Mouse (Mus musculus): Measurements from ENCODE around the gene Hs3st4.

Gene Hs3st4

DNA sequence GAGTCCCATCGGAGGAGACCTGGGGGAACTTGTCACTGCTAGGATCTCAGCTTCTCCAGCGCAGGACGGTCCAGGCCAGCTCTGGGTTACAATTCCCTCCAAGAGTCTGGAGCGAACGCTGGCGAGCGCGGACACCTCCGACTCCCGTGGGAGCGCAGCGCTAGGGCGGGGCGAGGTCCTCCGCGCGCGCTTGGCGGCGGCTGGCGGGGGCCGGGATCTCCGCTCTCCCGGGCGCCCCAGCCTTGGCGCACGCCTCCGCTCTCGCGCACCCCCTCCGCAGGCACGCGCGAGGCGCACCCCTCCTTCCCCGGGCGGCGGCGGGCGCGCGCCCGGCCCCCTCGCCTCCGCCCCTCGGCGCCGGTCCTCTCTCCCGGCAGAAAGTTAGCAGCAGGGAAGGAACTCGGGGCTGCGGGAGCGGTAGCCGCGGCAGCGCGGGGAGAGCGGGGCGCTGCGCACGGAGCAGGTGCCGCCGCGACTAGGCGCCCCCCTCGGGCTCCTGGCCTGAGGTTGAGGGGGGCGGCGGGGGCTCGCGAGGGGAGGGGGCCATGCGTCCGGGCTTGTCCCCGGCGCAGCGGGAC lies at the start of gene Hs3st4:
Gene Hs3st4 (plus strand): TSS at position 409 of the 578 bp plus-strand sequence.
- in situ Hi-C loops (cut with MboI, MseI), result no loop called here

DNA sequence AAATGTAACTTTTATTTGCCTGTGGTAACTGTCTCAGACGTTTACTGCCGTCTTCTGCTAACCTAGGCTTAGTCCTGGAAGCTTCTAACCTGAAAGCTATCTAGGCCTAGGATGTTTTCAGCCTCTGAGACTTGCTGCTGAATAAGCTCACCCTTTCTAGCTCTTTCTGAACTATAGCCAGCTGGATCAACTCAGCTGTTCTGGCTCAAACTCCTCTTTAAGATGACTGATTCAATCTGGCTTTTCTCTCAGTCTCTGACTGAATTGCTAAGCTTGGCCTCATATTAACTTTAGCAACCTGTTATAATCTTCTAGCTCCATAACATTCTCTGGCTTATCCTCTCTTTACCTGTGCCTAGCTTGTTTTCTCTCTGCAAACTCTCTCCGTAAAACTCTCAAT lies 35.8 kb upstream of the Hs3st4 start:
- in situ Hi-C loops (cut with MboI, MseI), result no loop called here

DNA sequence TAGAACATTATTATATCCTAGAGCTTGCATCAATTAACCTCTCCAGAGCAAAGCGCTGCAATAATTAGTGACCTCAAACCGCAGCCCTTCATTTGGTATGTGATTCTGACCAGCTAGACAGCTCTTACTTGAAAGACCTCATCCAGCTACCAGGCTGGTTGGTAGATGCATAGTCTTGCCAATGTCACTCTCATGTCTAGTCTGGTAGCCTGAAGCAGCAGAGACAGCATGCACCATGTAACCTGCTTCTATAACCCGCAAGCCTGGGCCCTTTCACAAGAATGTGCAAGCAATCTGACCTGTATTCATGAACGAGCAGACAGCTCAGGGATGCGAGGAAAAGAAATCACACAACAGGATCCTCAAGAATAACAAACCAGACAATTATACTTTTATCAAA lies 19.6 kb upstream of the Hs3st4 start:
- in situ Hi-C loops (cut with MboI, MseI), result no loop called here

DNA sequence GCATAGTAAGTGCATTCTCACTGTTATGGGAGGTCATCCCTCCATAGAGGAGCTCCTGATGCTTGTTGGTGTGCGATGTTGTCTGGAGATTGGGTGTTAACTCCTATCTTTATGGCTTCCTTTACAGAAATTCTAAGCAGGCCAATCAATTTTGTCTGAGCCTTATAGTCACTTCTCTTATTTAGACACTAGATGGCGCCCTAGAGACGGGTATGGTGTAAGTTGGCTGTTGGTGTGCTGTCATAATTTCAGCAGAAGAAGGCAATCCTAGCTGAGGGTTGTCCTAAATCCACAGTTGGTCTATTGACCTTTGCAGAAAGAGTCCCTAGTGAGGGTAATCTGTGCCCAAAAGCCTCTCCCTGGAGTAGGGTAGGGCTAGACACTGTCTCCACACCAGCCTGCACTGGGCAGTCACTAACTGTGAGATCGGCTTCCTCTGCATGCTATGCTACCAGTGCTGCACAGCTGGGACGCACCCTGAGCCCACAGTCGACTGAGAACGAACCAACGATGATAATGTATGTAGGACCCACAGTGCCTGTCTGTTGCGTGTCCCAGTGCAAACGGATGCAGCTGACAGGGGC lies 18.0 kb upstream of the Hs3st4 start:
- in situ Hi-C loops (cut with MboI, MseI), result no loop called here

DNA sequence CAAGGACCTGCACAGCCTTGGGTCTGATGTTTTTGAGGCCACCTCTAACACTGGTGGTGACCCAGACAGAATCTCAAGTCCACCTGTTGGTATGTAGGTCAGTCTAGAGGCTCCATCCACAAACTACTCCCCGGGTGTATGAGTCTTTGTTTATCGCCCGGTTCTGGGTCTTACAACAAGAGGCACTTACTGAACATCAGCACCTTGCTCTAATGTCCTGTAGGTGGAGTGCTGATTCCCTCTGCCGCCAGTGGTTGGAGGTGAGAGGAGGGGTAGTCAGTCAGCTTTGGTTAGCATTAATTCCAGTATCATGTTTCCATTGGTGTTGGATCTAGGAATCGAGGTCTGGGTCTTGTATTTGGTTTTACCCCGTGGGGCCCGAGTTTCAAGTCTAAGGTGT lies 17.2 kb upstream of the Hs3st4 start:
- in situ Hi-C loops (cut with MboI, MseI), result no loop called here

DNA sequence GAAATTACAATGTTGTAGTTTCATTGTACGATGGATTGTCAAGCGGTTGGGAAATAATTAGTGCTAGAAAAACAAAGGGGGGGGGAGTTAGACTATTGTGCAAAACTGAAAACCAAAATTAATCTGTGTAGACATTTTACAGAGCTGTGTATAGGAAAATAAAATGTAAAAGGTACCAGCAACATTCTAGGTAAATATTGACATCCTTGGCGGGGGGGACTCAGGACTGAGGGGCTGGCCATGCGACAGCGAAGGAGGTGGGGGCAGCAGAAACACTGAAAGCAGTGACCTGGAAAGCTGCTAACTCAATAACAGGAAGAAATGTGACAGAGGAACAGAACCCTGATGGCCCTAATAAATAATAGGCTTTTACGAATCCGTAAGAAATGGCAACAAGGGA lies 7.2 kb upstream of the Hs3st4 start:
- in situ Hi-C loops (cut with MboI, MseI), result no loop called here

DNA sequence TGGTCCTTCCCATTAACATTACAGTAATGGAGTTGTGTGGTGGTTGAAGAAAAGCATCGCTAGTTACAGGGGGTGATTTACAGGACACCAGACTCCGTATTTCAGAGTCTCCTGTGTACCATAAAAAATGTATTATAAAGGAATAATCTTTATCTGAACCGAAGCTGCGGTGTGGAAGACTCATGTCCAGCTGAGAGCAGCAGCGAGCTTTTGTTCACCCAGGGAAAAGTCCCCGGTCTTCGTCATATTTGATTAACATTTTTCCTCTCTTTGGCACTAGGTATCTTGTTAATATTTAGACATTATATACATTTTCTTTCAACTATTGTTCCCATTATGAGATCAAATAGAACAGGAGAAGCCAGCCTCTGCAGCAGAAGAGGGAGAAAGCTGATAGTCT lies 1.2 kb upstream of the Hs3st4 start:
- in situ Hi-C loops (cut with MboI, MseI), result no loop called here

DNA sequence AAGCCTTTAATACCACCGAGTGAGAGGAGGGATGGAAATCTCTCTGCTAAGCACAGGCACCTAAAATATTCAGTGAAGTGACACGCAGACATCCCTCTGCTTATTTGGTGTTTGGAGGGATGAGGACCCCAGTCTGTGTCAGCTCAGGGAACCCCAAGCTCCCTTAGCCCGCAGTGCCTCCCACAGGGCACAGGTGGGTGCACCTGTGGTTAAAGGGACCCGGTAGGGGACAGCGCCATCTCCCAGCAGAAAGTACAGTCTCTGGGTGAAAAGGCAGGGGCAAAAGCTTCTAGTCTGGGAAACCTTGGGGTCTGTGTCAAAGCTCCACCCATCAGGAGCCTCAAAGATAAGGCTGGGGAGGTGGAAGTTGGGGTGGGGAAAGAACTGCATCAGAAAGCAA lies 659 bp upstream of the Hs3st4 start:
- in situ Hi-C loops (cut with MboI, MseI), result no loop called here

DNA sequence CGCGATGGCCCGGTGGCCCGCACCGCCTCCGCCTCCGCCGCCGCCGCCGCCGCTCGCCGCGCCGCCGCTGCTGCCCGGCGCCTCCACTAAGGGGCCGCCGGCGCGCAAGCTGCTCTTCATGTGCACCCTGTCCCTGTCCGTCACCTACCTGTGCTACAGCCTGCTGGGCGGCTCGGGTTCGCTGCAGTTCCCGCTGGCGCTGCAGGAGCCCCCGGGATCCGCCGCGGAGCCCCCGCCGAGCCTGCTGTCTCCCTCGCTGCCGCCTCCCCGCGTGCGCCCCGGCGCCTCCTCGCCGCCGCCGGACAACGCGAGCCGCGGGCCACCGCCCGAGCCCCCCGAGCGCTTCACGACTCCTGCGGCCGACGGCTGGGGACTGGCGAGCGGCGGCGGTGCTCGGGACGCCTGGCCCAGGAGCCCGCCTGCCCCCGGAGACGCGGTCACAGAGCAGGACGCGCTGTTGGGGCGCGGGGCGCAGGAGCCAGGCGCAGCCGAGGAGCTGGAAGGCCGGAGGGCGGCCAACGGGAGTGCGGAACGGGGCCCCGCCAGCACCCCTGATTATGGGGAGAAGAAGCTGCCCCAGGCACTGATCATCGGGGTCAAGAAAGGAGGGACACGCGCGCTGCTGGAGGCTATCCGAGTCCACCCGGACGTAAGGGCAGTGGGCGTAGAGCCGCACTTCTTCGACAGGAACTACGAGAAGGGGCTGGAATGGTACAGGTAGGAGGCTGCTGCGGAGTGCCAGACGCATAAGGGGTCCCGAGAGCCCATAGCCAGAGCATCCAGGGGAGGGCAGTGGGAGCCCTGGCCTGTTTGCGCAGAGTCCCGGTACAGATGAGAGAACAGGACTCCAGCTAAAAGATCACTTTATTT lies 743 bp downstream of the Hs3st4 start:
- in situ Hi-C loops (cut with MboI, MseI), result no loop called here

DNA sequence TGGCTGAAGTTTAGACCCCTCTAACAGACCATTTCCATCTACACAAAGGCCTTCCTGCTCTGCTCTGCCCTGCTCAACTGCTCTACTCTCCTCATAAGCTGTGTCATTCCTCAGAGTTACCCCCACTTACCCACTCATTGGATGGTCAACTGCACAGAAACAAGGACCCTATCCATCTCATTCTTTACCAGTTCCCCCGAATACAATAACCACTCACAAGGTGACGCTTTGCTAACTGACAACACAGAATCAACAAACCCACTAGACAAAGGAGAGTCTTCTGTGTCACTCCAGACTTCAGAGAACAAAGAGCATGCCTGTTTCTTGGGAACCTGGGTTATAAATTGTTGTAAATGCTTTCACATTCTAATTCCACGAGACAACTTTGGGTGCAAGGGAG lies 9.5 kb downstream of the Hs3st4 start:
- in situ Hi-C loops (cut with MboI, MseI), result no loop called here

DNA sequence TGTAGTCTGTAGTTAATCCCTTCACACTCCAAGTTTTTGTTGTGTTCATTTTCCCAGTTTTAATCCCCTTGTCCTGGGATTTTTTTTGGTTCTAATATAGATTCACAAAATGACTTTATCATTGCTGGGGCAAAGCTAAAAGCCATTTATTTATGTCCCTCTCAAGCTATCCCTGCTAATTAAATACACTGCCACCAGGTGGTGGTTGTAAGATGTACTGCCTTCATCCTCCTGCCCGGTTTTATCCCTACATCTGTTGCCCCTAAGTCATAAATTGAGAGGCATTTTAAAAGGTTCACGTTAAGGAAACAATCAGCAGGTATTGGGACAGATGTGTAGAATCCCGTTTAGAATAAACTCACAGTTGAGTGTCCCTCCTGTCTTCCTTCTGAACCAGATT lies 14.6 kb downstream of the Hs3st4 start:
- in situ Hi-C loops (cut with MboI, MseI), result no loop called here

DNA sequence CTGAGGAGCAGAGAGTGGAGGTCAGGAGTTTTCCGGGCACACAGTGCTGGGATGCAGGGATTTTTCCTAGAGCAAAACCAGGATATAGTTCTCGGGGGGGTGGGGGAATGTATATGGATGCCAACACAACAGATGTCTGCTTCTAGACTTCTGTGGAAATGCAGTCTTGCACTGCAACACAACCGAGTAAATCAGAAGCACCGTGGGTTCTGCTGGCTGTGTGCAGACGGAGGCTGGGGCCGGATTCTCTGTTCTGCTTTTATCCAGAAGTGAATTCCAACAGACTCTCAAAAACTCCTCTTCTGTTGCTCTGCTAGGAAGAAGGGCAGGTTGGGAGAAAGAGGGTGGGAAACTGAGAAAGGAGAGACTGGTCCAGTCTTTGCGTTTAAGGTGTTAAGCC lies 15.9 kb downstream of the Hs3st4 start:
- in situ Hi-C loops (cut with MboI, MseI), result no loop called here

DNA sequence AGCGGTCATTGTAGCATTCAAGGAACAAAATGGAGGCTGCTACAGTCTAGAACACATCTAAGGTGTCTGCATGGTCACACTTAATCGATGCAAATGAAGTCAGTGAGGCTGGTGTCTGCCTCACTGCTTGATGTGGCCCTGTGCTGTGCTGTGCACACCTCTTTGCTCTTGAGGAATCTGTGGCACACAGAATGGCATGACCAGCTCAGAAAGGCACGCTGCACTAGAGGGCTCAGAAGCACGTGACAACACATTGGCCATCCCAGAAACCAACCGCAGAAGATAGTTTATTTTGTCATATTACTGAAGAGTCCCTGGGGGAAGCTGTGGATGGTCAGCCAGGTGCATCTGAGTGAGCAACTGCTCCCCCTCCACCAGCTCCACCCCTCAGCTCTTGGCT lies 44.2 kb downstream of the Hs3st4 start:
- in situ Hi-C loops (cut with MboI, MseI), result no loop called here

DNA sequence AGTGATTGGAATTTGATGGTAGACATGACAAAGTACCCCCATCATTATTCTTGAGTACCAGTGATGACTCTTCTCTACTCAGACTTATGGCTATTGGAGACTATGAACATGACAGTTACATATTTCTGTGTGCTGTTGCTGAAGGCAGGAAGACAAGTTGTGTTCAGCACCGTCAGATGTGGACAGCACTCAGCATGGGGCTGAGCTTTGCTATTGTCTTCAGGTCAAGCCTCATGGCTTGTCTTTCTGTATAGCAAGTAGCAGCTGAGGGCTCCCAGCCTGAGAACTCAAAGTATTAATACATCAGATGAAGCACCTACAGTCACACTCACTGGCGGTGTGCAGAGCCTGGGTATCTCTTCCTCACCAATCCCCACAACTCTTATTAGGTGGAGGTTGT lies 49.6 kb downstream of the Hs3st4 start:
- in situ Hi-C loops (cut with MboI, MseI), result no loop called here

DNA sequence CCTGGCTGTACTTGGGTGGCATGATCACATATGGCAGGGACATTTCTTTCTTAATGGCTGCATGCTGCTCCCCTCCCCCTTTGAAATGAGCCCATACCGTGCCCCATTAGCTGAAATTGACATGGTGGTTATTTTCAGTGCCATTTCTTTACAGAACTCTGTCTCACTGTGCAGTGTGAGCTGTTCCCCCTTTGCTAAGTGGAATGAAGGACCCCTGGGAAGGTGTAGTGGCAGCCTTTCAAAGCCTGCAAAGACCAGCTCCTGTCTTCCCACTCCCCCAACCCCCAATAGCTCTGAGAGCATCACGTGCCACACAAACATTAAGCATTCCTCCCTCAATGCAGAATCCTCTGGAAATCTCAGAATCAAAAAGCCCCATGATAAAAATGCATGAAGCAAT lies 50.7 kb downstream of the Hs3st4 start:
- in situ Hi-C loops (cut with MboI, MseI), result no loop called here

DNA sequence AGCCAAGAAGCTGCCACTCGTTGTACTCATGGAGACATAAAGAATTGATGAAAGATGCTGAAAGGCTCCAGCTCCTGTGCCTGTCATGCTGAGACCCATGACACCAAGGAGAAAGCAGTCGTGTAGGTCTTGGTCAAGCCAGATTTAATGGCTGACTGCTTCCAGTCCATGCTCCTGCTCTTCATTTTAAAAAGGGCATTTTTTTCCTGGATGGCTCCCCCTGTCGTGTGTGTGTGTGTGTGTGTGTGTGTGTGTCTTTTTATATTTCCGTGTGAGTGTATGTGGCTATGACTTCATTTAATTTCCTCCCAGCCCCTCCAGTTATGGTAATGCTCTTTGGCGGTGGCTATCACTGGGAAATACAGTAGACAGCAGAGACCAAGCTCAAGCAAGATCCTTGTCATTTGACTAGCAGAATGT lies 54.6 kb downstream of the Hs3st4 start:
- in situ Hi-C loops (cut with MboI, MseI), result no loop called here

DNA sequence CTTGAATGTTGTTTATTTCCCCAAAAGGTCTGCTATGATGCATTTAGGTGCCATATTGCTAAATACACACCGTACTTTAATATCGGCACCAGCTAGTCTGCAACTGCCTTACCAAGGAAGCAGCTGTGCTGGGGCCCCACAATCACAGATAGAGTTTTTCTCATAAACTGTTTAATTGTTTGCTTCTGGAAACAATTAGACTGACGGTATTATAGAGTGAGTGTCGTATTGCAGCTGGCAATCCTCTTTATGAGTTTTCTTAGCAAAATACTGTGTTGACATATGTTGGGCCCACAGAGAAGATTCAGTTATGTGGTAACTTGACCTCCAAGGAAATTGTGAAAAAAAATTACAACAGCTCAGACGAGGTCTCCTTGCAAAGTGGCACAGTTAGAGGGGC lies 56.5 kb downstream of the Hs3st4 start:
- in situ Hi-C loops (cut with MboI, MseI), result no loop called here

DNA sequence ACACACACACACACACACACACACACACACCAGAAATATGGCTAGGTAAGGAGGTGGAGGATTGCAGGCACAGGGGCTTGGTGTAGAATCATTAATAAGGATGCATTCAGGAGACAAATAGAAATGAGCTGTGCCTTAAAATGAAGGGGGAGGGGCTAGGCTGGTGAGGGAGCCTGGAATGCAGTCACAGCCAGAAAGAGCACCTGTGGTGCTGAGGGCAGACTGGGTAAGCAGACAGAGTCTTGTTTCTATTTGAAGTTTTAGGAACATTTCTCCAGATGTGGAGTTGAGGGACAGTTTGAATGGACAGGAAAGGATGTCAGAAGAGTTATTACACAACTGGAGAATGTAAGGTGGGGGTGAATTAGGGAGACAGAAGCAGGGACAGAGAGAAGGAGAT lies 64.7 kb downstream of the Hs3st4 start:
- in situ Hi-C loops (cut with MboI, MseI), result no loop called here

DNA sequence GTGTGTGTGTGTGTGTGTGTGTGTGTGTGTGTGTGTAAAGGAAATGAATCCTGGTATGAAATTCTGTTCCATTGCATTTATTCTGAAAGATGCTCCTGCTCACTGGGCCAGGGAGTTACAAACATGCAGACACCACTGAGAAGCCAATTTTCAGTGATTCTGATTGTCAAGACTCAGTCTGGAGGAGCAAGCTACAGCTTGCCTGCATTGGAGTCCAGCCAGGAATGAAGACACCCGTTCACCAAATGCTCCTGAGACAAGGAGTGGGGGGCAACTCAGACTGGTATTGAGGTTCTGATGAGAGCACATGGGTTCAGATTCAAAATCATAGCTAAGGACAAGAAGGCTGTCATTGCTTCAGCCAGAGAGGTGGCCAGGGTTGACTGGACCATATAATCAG lies 66.3 kb downstream of the Hs3st4 start:
- in situ Hi-C loops (cut with MboI, MseI), result no loop called here

DNA sequence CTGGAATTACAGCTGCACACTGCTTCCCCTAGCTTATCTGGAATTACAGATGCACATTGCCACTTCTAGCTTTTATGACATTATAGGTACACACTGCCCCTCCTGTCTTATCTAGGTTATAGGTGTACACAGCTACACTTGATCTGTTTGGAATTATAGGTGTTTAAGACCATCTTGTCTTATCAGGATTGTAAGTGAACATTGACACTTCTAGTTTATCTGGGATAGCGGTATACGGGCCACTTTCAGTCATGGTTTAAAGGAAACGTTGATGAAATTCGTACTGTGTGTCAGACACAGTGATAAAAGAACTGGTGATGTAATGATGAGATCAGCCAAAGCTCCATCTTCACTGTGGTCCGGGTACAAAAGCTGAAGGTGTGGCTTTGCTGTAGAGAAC lies 67.8 kb downstream of the Hs3st4 start:
- in situ Hi-C loops (cut with MboI, MseI), result no loop called here

DNA sequence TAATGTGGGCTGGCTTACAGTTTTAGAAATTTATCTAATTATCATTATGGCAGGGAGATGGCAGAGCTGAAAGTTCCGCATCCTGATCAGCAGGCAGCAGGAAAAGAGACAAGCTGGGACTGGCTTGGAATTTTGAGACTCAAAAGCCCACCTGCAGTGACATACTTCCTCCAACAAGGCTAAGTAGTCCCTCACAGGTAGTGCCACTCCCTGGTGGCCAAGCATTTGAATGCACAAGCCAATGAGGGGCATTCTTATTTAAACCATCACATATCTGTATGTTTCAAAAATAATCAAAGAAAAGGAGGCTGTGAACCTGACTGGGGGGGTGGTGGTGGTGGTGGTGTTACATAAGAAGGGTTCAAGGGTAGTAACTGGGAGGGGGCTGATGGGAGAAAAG lies 101.1 kb downstream of the Hs3st4 start:
- in situ Hi-C loops (cut with MboI, MseI), result no loop called here

DNA sequence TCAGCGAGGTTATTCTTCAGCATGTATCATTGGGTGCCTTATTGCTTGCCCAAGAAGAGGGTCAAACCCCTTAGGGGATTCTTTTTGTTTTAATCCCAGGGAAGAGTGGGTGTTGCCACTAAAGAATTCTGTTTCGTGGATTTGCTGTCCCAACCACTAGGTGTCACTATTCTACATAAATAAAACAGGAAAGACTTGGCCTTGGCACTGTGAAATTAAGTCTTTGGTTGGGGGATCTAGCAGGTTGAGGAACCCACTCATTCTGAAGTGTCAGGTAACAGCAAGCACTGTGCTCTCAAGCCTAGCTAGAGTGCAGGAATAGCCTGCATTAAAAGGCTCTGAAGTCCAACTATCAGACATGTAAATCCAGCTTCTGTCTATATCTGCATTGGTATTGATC lies 146.3 kb downstream of the Hs3st4 start:
- in situ Hi-C loops (cut with MboI, MseI), result loop anchor here (10.0 kb wide), 1 partner anchor 1266 kb away; no protein-coding TSS in a partner anchor

DNA sequence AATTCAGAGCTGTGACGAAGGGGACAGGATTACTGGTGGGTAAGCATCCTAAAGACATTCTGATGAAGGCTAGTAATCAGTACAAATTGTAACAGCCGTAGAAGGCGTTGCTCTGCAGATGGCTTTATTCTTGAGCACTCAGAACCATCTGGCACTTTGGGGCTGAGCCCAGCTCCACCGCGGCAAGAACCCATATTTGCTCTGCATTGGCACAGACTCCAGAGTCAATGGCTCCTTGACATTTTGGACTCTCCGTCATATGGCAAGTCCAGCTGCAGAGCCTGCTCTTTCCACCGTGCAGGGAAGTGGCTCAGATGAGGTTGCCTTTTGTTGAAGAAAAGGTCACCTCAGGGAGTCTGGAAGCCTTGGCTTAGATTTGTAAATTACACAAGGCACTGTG lies 148.6 kb downstream of the Hs3st4 start:
- in situ Hi-C loops (cut with MboI, MseI), result no loop called here
